10 mouse cellular contexts compared by ENCODE assay signal in genomic region chr4:119932549-119933257, GRCm38 (mm10).
A peak's percentile ranks its signal among the peaks of the same experiment; 100 is the strongest.
DNase-seq lines count a peak whose midpoint lies in the region; ATAC-seq lines count a peak whose summit lies in the region.
"Had no signal": no experiment of that assay in that cellular context is flagged by ENCODE, and none has a peak within 500 bp of the region (broad histone marks: within the 10 kb centered on the region; RNA-seq: fewer than 3 reads in every experiment).

No protein-coding gene starts in this region.

- H3K4me3 ChIP-seq in heart, embryonic 12.5 days, result no peak overlapping the region
- no peak overlapping the region for H3K4me3 ChIP-seq in neural tube, embryonic 11.5 days (ENCODE audit: low read depth, low read length)
- H3K4me3 ChIP-seq: embryonic facial prominence, embryonic 13.5 days had no signal

- ATAC-seq in heart, embryonic 12.5 days (ENCODE audit: insufficient number of reproducible peaks, low FRiP score), result no peak
- ATAC-seq in neural tube, embryonic 11.5 days (ENCODE audit: insufficient read depth, low FRiP score, low TSS enrichment), result peak; percentile 85
- ATAC-seq in CD4-positive, CD25-positive, alpha-beta regulatory T cell, adult 4 months, result no peak
- no peak for ATAC-seq in megakaryocyte progenitor cell, adult 5-6 weeks (replicated peaks; ENCODE audit: poor library complexity)

- H3K4me2 ChIP-seq in heart, embryonic 12.5 days, result no peak overlapping the region
- no peak overlapping the region for H3K4me2 ChIP-seq in neural tube, embryonic 11.5 days (ENCODE audit: low read depth)
- H3K4me2 ChIP-seq: embryonic facial prominence, embryonic 13.5 days had no signal

- H3K36me3 ChIP-seq in heart, embryonic 12.5 days, result no peaks in the 10 kb centered on the region
- no peaks in the 10 kb centered on the region for H3K36me3 ChIP-seq in neural tube, embryonic 11.5 days (ENCODE audit: control insufficient read depth, insufficient read depth, low read length)
- H3K36me3 ChIP-seq: embryonic facial prominence, embryonic 13.5 days; G1E had no signal

- 70% methylated on average over 13 of the region's 13 CpGs for WGBS in heart, embryonic 12.5 days
- 19% methylated on average over 13 of the region's 13 CpGs for WGBS in neural tube, embryonic 11.5 days

- no peaks in the 10 kb centered on the region for H3K9me3 ChIP-seq in heart, embryonic 12.5 days (replicated peaks)
- no peaks in the 10 kb centered on the region for H3K9me3 ChIP-seq in neural tube, embryonic 11.5 days (ENCODE audit: control insufficient read depth, low read length)
- H3K9me3 ChIP-seq: embryonic facial prominence, embryonic 13.5 days had no signal

- peaks cover 6% of the 10 kb centered on the region for H3K4me1 ChIP-seq in heart, embryonic 12.5 days (replicated peaks)
- peaks cover 15% of the 10 kb centered on the region for H3K4me1 ChIP-seq in neural tube, embryonic 11.5 days (ENCODE audit: control insufficient read depth, insufficient read depth, low read length)

- peak; percentile 17 to 33 for DNase-seq in heart, adult 18-20 months
- DNase-seq in adrenal gland, postnatal 10 days, result peak; percentile 58
- peak; percentile 47 for DNase-seq in gastrocnemius, postnatal 14 days
- peak; percentile 57 for DNase-seq in neural tube, embryonic 11.5 days (ENCODE audit: low spot score)
- no peak for DNase-seq in heart, postnatal 4 days

- H3K27ac ChIP-seq in heart, embryonic 12.5 days (ENCODE audit: poor library complexity, severe bottlenecking), result no peak overlapping the region
- H3K27ac ChIP-seq in neural tube, embryonic 11.5 days (ENCODE audit: low read depth, low read length), result peak overlapping the region; percentile 72
- H3K27ac ChIP-seq: embryonic facial prominence, embryonic 13.5 days had no signal

- no peak overlapping the region for H3K9ac ChIP-seq in heart, embryonic 12.5 days
- H3K9ac ChIP-seq in neural tube, embryonic 11.5 days (ENCODE audit: low read length), result no peak overlapping the region
- H3K9ac ChIP-seq: embryonic facial prominence, embryonic 13.5 days had no signal

- intact Hi-C loops in gastrocnemius, postnatal 14 days (cut with DNase I; ENCODE audit: low total_unique reads), result no loop called here

- no peaks in the 10 kb centered on the region; the same call in 1 of the 2 replicates for H3K27me3 ChIP-seq in heart, embryonic 12.5 days (replicated peaks)
- H3K27me3 ChIP-seq in neural tube, embryonic 11.5 days (ENCODE audit: control insufficient read depth, insufficient read depth, low read length), result no peaks in the 10 kb centered on the region
- H3K27me3 ChIP-seq: embryonic facial prominence, embryonic 13.5 days had no signal
